Mouse (Mus musculus) lung, postnatal 14 days (tissue): ENCODE data around the gene Slc22a16.
"Not testable (repeated sequence)": the region's sequence is repeated elsewhere in the genome, so short reads cannot be mapped to it uniquely, and the experiment has no call there.

Experiments
- DNase-seq: peaks from one replicate; pipeline ENCODE4 v3.0.0; 2021

Gene Slc22a16

DNA sequence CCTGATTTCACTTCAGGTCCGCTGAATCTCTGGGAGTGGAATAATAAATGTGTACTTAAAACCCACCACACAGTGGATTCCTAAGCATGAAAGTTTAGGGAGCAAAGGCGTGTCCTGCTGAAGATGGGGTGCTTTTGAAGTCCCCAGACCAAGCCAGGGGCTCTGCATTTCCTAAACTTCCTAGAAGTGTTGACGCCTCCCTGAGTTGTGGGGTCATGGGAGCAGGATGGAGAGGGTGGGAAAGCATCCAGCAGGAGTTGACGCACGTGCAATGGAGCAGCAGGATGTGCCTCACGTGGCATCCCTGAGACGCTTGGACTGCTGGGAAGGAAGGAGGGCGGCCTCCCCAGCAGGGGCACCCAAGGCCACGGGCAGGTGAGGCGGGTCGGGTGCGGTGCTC lies at the start of gene Slc22a16:
Gene Slc22a16 (plus strand): TSS at position 301 of the 400 bp plus-strand sequence.
- no peak for DNase-seq

- DNase-seq, result peak; percentile 26
These were observed 48.6 kb upstream of the Slc22a16 start for GRCm38 (mm10) chr10:40521579-40521978.

GRCm38 (mm10) chr10:40523312-40523975 lies 46.7 kb upstream of the Slc22a16 start:
- DNase-seq, result no peak

GRCm38 (mm10) chr10:40524032-40524806 lies 45.9 kb upstream of the Slc22a16 start:
- DNase-seq, result no peak

DNA sequence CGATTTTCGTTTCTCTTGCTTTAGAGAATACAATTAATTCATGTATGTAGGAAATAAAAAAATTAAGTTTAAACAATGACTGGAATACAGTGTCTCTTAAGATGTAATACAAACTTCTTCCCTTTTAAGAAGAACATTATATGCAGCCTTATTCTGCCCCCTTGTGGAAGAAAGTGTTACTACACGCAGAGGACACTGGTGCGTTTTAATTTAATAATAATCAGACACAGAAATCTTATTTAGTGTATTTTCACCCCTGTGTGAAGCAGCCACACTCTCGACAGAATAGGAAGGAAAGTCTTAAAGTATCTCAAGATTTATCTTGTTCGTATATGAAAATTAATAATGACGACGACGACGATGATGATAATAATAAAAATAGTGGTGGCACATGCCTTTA lies 45.1 kb upstream of the Slc22a16 start:
- DNase-seq, result peak; percentile 81

- no peak for DNase-seq
These were observed 44.5 kb upstream of the Slc22a16 start for GRCm38 (mm10) chr10:40525616-40526155.

DNA sequence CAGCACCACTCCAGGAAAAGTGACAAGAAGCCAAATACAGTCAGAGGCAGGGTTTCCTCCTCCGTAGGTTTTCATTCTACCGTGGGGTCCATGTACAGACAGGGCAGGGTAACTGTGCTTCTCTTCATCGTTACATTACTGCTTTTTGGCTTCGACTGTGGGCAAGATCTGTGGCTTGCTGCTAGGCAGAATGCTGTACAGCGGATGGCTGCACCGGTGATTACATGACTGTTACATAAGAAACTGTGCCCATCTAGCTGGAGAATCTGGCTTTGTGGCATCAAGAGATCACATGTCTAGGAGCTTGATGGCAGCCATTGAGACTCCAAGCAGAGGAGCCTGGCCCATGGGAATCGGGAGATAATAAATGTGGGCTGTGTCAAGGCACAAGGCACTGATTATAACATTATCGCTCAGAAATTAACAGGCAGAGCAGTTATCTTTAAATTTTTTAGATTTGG lies 43.8 kb upstream of the Slc22a16 start:
- DNase-seq, result no peak

GRCm38 (mm10) chr10:40526986-40527385 lies 43.1 kb upstream of the Slc22a16 start:
- no peak for DNase-seq

- no peak for DNase-seq
These were observed 42.6 kb upstream of the Slc22a16 start for GRCm38 (mm10) chr10:40527573-40527972.

- no peak for DNase-seq
These were observed 41.5 kb upstream of the Slc22a16 start for GRCm38 (mm10) chr10:40528668-40529067.

DNA sequence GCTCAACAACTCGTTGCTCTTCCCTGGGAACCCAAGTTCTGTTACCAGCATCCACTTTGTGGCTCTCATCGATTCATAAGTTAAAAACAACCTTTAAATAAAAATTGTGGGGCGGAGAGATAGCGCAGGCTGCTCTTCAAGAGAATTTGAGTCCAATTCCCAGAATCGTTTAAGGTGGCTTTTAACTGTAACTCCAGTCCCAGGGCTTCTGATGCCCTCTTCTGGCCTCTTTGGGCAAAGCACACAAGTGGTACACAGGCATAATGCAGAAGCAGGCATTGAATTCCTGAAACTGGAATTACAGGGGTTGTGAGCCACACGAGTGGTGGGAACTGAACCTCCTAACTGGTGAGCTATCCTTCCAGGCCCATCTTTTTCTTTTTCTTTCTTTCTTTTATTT lies 40.5 kb upstream of the Slc22a16 start:
- peak; percentile 70 for DNase-seq

DNA sequence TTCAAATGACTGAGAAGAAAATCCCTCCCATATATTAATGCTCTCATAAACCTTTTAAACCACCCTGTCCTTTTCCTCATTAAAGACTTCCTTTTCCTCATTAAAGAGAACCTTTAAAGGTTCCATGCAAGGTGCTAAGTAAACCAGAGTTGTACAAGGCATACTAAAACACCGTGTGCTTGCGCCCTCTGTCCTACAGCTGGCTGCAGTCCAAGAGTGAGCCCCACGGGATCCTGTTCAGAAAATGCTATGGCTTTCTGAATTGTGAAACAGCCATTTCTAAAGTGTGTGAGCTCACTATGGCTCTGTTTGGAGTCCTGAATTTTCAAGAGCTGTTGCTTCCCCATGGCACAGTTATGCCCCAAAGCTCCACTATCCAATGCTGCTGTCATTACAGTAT lies 39.5 kb upstream of the Slc22a16 start:
- DNase-seq, result no peak

DNA sequence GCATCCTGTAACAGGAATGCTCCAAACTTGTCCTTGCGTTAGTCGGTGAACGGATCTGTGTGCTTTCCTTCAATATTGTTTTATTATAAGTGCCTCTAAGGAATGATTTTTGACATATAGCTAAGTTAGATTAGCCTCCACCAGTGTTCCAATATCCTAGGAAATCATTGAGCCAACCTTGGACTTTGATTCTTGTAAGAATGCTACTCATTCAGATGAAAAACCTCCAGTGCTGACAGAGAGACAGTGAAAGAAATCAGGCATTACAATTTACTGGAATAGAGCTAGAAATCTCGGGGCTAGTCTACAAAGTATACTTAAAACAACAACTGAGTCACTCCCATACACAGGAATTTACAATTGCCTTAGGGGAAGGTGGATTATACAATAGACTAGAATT lies 37.5 kb upstream of the Slc22a16 start:
- DNase-seq, result not testable (repeated sequence)

DNA sequence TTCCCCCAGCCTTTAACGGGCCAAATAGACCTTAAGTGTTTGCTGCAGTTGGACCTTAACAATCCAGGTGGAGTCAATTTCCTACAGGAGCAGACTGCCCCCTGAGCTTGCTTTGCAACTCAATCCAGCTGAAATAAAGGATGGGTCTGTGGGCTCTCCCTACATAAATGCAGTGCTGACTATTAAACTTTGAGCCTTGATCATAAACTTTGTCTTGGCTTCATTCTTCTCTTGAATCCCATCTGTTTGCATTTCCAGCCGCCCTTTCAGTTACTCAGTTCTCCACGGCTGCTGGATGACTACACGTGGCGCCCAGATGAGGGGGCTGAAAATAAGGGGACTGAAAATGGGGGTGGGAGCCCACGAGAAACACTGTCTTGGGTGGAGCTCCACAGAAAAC lies 28.8 kb upstream of the Slc22a16 start:
- DNase-seq, result no peak

- no peak for DNase-seq
These were observed 20.8 kb upstream of the Slc22a16 start for GRCm38 (mm10) chr10:40549317-40549716.

GRCm38 (mm10) chr10:40551801-40552200 lies 18.3 kb upstream of the Slc22a16 start:
- no peak for DNase-seq

DNA sequence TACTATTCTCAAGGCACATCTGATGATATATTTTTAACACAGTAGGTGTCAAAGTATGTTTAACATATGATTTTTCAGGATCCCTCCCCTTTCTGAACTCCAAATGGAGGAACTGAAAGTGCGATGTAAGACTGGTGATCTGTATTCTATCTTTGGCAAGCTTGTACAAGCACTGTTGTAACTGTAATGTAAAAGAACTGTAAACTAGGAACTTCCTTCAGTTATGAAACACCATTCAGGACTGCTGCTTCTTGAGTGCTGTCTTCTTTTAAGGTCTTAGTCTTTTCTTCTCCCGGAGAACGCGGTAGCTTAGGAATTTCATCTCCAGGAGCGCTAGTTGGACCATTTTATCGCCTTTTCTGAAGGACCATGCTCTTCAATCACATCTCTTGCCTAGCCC lies 4.4 kb upstream of the Slc22a16 start:
- DNase-seq, result not testable (repeated sequence)

DNA sequence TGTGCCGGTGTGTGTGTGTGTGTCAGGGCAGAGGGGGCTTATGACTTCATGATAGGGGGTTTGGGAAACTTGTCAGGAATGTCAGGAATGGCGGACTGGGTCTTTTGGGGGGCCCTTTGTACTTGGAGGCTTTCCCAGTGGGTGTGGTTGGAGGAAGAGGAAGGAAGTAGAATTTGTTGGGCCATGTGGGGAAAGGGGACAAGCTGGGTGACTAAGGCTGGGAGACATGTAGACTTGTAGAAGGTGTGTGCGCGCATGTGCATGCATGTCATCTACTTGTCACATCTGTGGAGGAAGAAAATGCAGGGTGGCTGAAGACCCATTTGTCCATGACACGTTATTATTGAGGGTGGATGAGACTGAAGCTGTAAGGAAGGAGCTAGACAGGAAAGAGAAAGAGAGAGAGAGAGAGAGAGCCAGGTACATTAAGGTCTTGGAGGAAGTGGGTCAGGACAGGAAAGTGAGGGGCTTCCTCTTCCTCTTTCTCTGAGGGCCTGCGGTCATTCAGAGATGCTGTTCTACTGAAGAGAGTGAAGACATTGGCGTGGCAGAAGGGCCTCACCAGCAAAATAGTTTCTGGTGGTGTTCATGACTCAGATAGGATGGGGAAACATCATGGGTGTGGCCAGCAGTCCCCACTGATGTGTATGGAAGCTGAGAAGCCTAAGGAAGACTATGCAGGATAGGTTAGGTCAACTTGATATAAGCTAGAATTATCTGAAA lies 5.9 kb downstream of the Slc22a16 start:
- no peak for DNase-seq

- DNase-seq, result no peak
These were observed 13.6 kb downstream of the Slc22a16 start for GRCm38 (mm10) chr10:40583584-40584255.

- DNase-seq, result no peak
These were observed 22.1 kb downstream of the Slc22a16 start for GRCm38 (mm10) chr10:40592186-40592585.

- DNase-seq, result no peak
These were observed 27.0 kb downstream of the Slc22a16 start for GRCm38 (mm10) chr10:40597177-40597576.

DNA sequence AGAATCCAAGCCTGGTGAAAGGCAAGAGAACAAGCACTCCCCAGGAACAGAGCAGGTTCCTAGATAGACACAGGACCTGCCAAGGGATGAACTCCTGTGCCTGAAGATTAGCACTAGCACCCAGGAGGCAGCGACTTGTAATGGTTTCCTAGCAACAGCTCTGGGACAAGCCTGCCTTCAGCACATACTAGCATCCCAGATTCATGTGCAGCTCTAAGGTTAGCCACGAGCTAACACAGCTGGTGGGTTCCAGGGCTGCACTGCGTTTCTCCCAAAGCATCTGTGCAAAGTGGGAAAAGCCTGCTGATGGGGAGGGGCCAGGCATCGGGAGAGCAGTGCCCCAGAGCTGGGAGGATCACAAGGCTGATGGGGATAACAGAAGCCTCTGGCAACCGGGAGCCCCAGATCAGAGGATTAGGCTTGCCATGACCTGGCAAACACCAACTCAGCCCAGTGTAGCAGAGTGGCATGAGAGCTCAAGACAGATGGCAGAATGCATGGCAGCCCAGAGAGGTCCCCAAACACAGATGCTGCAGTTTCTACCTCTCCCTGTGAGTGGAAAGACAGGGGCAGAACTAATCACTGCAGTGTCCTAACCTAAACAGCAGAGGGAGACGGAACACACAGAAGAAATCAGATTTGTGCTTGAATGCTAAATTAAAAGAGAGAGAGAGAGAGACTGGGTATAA lies 34.7 kb downstream of the Slc22a16 start:
- no peak for DNase-seq
